Mouse (Mus musculus) embryonic facial prominence, embryonic 15.5 days (tissue): ENCODE data around the gene Ccdc81. TPM values are rescaled to one million over a fixed set of nuclear protein-coding genes. Genes with fewer than 3 reads are reported as not detected.

Experiments
- ATAC-seq: fragments of 200-750 bp; cut with Nextera tagmentation; 2 replicates; pipeline ENCODE4 v1.8.0; 2017; ENCODE audit warnings: low read depth, moderate TSS enrichment; ENCODE audit not compliant: insufficient number of reproducible peaks, low FRiP score, low TSS enrichment
- H3K27ac ChIP-seq: fragments of 300-500 bp; sonication (generic); replicated peaks from 2 replicates; pipeline ENCODE4 v1.5.1; 2015; ENCODE audit warnings: mild to moderate bottlenecking, inconsistent platforms
- H3K27me3 ChIP-seq: fragments of 300-500 bp; sonication (generic); 2 replicates; pipeline ENCODE4 v1.6.1; 2015; ENCODE audit warnings: inconsistent platforms
- H3K36me3 ChIP-seq: fragments of 300-500 bp; sonication (generic); 2 replicates; pipeline ENCODE4 v1.6.1; 2015; ENCODE audit warnings: mild to moderate bottlenecking, inconsistent platforms
- H3K4me1 ChIP-seq: fragments of 300-500 bp; sonication (generic); 2 replicates; pipeline ENCODE4 v1.6.1; 2015; ENCODE audit warnings: inconsistent platforms
- H3K4me2 ChIP-seq: fragments of 300-500 bp; sonication (generic); replicated peaks from 2 replicates; pipeline ENCODE4 v1.6.1; 2015; ENCODE audit warnings: mild to moderate bottlenecking, inconsistent platforms
- H3K4me3 ChIP-seq: fragments of 300-500 bp; sonication (generic); replicated peaks from 2 replicates; pipeline ENCODE4 v1.5.1; 2015; ENCODE audit warnings: mild to moderate bottlenecking, inconsistent platforms
- H3K9ac ChIP-seq: fragments of 300-500 bp; sonication (generic); 2 replicates; pipeline ENCODE4 v1.6.1; 2015; ENCODE audit warnings: inconsistent platforms
- H3K9me3 ChIP-seq: fragments of 300-500 bp; sonication (generic); replicated peaks from 2 replicates; pipeline ENCODE4 v1.6.1; 2016; ENCODE audit warnings: inconsistent platforms
- WGBS: fragments of 180-500 bp; shearing (Covaris S2); methylation state at CpG from one replicate; pipeline ENCODE4 v1.1.7; 2015; 5-methylcytosine and 5-hydroxymethylcytosine counted together
- polyA plus RNA-seq: library from polyadenylated mRNA; unstranded; fragments of >200 nt; fragmentation: Nextera tagmentation; extraction: Ambion mirVana; gene quantifications from 2 replicates; pipeline ENCODE4 v1.2.1, GENCODE M21; 2015

Ccdc81 gene
- 1.5 and 2.0 TPM in 2 replicates for polyA plus RNA-seq

DNA sequence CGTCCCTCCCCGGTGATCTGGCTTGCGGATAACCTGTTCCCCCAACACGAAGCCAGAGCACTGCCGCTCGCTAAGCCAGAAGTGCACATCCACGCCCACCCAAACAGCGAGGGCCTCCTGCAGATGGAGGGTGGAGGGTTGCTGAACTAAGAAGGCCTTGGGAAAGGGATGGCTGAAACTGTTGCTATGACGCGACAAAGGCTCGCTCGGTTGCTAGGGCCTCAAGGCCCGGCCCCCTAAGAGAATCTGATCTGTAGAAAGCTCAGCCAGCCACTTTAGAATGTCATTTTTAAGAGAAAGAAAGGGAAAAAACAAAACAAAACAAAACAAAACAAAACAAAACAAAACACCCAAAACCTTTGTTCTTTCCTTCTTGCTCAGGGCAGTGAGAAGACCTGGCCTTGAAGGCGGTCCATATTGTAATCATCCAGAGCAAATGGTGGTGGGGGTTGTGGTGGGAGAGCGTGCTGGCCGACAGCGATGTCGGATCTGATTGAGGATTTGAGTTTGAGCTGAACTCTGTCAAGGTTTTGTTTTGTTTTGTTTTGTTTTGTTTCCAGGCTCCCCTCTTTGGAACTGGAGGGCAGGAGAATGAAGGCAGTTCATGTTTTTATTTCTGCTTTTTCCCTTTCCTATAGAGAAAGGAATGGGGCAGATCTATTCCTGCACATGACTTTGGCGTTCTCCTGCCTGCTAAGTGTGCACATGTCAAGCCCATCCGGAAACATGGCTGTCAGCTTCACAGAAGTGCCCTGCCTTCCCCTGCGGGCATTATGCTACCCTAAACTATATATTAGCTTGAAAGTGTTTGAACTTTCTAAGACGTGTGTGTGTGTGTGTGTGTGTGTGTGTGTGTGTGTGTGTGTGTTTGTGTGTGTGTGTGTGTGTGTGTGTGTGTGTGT, at the start of gene Ccdc81:
Ccdc81 (minus strand) TSS at position 188 of the 902 bp plus-strand sequence.
- Histone ChIP-seq H3K4me3 (peak within 1 kb of the TSS; percentile 20), H3K4me2 (peak within 1 kb of the TSS; percentile 39), H3K9ac (no peak within 1 kb of the TSS), H3K4me1 (peaks cover 11% of the 10 kb centered on the region), H3K36me3 (no peaks in the 10 kb centered on the region), H3K27me3 (no peaks in the 10 kb centered on the region), H3K27ac (0 out of 2 replicates have a peak within 1 kb of the TSS, but pooled peaks have one; percentile 4), H3K9me3 (no peaks in the 10 kb centered on the region)
- ATAC-seq = peak; percentile 76; the same call in 1 of the 2 replicates
- 21% methylated on average over 22 of the region's 22 CpGs for WGBS

DNA sequence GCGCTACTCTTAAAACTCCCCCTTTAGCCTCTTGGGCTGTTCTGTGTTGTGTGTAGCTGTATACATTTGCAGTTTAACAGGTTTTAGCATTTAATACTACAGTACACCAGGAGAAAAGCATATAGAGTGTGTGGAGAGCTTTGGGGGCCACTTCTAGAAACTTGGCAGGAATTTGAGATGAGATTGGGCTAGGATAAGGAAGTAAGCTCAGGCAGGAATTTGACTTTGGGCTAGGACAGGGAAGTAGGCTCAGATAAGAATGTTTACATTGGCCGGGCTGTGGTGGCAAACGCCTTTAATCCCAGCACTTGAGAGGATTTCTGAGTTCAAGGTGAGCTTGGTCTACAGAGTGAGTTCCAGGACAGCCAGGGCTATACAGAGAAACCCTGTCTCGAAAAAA, 46.0 kb upstream of the Ccdc81 start:
- H3K9me3 ChIP-seq = no peaks in the 10 kb centered on the region
- H3K27ac ChIP-seq = no peak overlapping the region
- 65% methylated on average over 4 of the region's 4 CpGs for WGBS
- H3K4me3 ChIP-seq = no peak overlapping the region
- no peaks in the 10 kb centered on the region for H3K27me3 ChIP-seq
- H3K9ac ChIP-seq = no peak overlapping the region
- no peak for ATAC-seq
- H3K36me3 ChIP-seq = peaks cover 8% of the 10 kb centered on the region
- no peaks in the 10 kb centered on the region for H3K4me1 ChIP-seq
- H3K4me2 ChIP-seq = no peak overlapping the region

DNA sequence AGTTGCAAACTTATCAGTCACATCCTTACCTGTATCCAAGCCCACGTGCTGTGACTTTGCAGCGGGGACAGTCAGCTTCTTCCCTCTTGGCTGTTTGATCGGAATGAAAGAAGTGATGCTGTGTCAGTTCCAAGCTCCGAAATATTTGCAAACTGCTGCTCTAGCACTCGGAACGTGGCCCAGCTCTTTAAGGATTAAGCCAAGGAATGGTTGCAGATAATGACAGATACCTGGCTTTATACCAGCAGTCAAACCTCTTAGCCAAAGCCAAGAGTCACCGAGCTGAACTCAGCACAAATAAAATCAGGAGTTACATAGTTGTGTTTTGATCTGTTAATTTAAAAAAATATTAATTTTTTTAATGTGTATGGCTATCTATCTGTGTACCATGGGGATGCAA, 44.6 kb upstream of the Ccdc81 start:
- WGBS = 76% methylated on average over 7 of the region's 7 CpGs
- ATAC-seq = no peak
- H3K27ac ChIP-seq = no peak overlapping the region
- H3K4me3 ChIP-seq = no peak overlapping the region
- no peaks in the 10 kb centered on the region for H3K4me1 ChIP-seq
- H3K4me2 ChIP-seq = no peak overlapping the region
- no peaks in the 10 kb centered on the region for H3K27me3 ChIP-seq
- no peaks in the 10 kb centered on the region for H3K36me3 ChIP-seq
- no peaks in the 10 kb centered on the region for H3K9me3 ChIP-seq
- H3K9ac ChIP-seq = no peak overlapping the region

DNA sequence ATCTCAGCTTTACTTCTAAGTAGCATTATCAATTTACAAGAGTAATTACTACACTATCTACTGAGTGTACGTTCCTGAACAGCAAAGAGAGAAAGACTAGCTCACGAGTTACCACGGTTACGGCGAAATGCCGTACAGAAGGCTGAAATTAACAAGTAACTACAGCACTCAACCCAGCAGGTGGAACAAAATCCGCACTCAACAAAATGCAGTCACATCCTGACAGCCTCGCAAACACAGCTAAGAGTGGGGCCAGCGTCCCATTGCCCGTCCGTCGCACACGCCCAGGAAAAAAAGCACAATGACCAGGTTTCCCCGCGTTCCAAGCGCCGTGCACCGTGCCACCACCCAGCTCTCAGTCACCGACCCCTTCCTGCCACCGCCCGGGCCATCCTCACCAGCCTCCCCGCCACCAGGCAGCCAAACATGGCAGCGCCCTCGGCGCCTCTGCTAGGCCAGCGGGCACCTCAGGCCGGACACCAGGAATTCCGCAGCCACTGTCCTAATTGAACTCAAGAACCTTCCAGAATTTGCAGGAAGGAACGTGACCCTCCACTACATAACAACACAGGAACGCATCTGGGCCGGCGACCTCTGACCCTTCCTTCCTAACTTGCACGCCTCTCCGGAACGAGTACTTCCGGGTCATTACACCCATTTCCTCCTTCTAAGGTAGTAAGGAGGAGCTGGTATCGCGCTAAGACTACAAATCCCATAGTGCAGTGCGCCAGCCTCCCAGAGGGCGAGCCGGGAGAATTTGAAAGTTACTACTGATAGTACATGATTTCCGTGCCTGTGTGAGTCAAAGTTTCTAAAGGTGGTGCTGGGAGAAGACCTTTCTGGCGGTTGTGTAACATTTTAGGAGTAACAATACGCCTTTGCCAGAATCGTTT, 37.4 kb upstream of the Ccdc81 start, which contains the start of gene Hikeshi:
Hikeshi (minus strand) TSS at position 634 of the 893 bp plus-strand sequence.
- H3K4me1 ChIP-seq = peaks cover 11% of the 10 kb centered on the region
- no peaks in the 10 kb centered on the region for H3K9me3 ChIP-seq
- WGBS = under 1% methylated on average over 45 of the region's 45 CpGs
- peak; percentile 99 for ATAC-seq
- H3K9ac ChIP-seq = peak within 1 kb of the TSS; percentile 78
- peak within 1 kb of the TSS; percentile 58 for H3K4me2 ChIP-seq
- H3K27ac ChIP-seq = peak within 1 kb of the TSS; percentile 80
- H3K36me3 ChIP-seq = no peaks in the 10 kb centered on the region
- no peaks in the 10 kb centered on the region for H3K27me3 ChIP-seq
- H3K4me3 ChIP-seq = peak within 1 kb of the TSS; percentile 84

DNA sequence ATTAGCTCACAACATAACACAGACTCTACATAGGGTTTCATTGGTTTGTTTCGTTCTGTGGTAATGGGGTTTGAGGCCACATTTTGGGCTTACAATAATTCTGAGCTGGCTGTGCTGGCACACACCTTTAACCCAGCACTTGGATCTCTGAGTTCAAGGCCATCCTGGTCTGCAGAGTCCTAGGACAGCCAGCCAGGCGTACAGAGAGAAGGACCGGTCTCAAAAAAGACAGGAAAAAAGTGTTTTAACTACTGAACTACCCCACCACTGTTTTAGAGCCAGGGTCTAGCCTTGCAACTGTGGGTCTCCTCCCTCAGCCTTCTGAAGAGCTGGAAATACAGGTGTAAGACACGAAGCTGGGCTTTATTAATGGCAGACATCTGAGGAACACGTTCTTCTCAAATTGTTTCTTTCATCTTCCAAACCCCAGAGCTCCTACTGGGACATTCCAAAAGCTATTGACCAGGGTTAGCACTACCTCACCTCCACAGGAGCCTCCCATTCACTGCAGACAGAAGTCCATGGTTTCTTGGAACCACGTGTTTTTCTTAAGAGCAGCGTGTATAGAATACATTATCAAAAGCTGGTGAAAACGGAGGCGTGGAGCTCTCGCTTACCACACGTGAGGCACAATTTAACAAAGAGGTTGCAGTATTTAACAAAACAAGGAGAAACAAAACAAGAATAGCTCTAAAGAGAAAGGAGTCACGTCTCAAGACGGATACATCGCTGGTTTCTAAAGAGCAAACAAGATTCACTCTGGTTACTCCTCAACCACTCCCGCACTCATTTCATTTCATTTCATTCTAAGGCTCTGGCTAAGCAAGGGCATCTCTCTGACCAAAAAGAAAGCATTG, 36.3 kb upstream of the Ccdc81 start:
- ATAC-seq = no peak
- H3K27ac ChIP-seq = no peak overlapping the region
- no peaks in the 10 kb centered on the region for H3K27me3 ChIP-seq
- no peaks in the 10 kb centered on the region for H3K9me3 ChIP-seq
- peak overlapping the region; percentile 84 for H3K4me3 ChIP-seq
- peak overlapping the region; percentile 58 for H3K4me2 ChIP-seq
- H3K9ac ChIP-seq = peak overlapping the region; percentile 78; the same call in 1 of the 2 replicates
- peaks cover 2% of the 10 kb centered on the region; the same call in 1 of the 2 replicates for H3K36me3 ChIP-seq
- H3K4me1 ChIP-seq = peaks cover 11% of the 10 kb centered on the region
- 50% methylated on average over 15 of the region's 15 CpGs for WGBS

DNA sequence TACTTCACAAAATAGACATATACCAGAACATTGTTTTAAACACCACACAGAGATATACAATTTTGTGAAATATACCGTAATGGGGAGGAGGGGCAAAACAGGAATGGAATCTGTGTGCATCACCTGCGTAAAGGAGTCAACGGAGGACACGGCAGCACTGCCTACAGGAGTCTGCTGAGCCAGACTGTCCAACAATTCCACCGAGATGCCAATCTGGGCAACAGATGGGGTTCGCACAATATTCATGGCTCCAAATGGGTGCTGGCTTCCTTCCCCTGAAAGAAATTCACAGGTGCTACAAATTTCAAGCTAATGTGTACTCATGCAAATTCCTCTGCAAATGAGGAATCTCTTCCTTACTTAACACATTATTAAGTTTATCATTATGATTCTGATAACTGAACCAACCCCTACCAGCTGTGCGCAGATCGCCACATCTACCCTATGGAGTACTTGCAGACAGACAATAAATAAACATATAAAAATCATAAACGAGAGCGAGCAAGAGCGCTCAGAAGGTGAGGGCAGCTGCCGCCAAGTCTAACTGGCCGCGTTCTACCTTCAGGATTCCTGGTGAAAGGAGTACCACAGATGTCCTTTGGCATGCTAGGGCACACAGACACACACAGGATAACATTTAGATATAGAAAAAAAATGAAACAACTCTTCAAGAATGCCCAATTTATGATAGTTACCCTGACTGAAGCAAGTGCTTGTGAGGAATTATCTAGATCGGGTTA, 20.2 kb upstream of the Ccdc81 start:
- Histone ChIP-seq H3K4me1 (no peaks in the 10 kb centered on the region), H3K9me3 (no peaks in the 10 kb centered on the region), H3K27me3 (no peaks in the 10 kb centered on the region), H3K9ac (no peak overlapping the region), H3K4me3 (no peak overlapping the region), H3K27ac (no peak overlapping the region), H3K36me3 (0 out of 2 replicates have a peak, but pooled peaks cover 11% of the 10 kb centered on the region), H3K4me2 (no peak overlapping the region)
- ATAC-seq = no peak
- 94% methylated on average over 15 of the region's 15 CpGs for WGBS

DNA sequence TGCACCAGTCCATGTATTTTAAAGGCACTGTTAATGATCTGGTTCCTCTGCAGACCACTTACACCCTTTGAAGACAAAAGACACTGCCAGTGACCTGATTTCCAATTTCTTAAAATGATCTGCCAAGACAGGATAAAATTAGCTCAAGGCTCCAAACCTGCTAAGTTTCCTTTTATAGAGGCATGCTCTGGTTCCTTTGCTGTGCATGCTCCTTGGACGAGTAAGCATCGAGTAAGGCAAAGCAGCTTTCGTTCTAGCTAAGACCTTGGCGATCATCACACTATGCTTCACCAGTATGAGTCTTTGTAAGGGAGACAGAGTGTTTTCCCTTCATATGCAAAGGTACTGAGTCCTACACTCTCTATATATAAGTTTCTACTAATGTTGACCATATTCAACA, 14.3 kb upstream of the Ccdc81 start:
- no peak for ATAC-seq
- Histone ChIP-seq H3K27me3 (no peaks in the 10 kb centered on the region), H3K9ac (no peak overlapping the region), H3K36me3 (no peaks in the 10 kb centered on the region), H3K27ac (no peak overlapping the region), H3K9me3 (no peaks in the 10 kb centered on the region), H3K4me3 (no peak overlapping the region), H3K4me2 (no peak overlapping the region), H3K4me1 (no peaks in the 10 kb centered on the region)
- 89% methylated on average over 4 of the region's 4 CpGs for WGBS

DNA sequence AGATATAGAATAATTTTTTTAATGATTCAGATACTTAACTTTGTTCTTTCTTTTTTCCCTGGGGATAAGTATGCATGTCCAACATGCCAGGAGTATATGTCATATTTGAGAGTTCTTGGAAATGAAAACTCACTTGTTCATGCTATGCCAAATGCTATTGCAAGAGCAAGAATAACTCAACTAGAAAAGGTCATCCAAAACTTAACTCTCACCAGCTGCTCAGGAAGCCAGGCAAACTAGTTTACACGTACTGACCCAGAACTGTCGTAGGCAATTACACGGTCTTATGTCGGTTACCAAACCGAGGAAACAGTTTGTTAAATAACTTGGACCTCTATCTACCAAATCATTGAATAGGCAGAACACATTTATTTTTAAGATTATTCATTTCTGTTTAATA, 13.3 kb upstream of the Ccdc81 start:
- Histone ChIP-seq H3K27me3 (no peaks in the 10 kb centered on the region), H3K4me3 (no peak overlapping the region), H3K4me1 (no peaks in the 10 kb centered on the region), H3K36me3 (no peaks in the 10 kb centered on the region), H3K9ac (no peak overlapping the region), H3K9me3 (no peaks in the 10 kb centered on the region), H3K27ac (no peak overlapping the region), H3K4me2 (no peak overlapping the region)
- WGBS = 52% methylated on average over 5 of the region's 5 CpGs
- ATAC-seq = peak; percentile 54; the same call in 1 of the 2 replicates

DNA sequence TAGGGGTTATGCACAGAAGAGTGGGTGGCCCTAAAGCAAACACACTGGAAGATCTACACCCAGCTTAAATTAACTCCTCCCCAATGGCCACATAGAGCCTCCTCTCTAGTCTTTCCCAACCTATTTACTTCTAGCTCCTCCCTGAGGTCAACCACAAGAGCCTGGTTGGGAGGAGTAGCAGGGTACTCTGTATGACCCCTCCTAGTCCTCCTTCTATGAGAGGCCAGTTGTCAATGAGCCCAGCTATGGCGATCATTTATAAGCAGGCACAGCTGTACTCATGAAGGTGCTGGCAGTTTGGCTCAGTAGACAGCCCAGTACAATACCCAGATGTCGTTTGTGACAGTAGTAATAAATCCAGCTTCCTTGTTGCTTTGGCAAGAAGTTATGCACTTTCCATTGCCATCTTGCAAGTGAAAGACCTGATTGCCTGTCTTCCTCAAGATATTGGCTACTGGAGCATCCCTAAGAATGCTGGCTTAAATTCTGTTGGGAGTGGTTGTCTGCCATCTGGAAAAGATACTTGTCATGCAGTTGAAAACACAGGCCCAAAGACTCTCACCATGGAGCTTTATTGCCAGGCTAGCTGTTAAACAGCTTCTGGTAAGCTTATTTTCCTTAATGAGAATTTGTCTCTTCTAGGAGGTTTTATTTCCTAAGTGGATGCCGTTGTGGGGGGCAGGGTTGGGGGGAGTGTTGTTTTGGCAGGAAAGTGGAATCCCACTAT, 10.2 kb upstream of the Ccdc81 start:
- no peaks in the 10 kb centered on the region for H3K36me3 ChIP-seq
- ATAC-seq = no peak; the same call in 1 of the 2 replicates
- H3K27ac ChIP-seq = no peak overlapping the region
- H3K4me3 ChIP-seq = no peak overlapping the region
- no peaks in the 10 kb centered on the region for H3K9me3 ChIP-seq
- no peak overlapping the region for H3K4me2 ChIP-seq
- H3K4me1 ChIP-seq = peaks cover 11% of the 10 kb centered on the region; the same call in 1 of the 2 replicates
- no peaks in the 10 kb centered on the region for H3K27me3 ChIP-seq
- H3K9ac ChIP-seq = no peak overlapping the region
- WGBS = 75% methylated on average over 3 of the region's 3 CpGs
